Mouse (Mus musculus) liver, postnatal 0 days (tissue): Measurements from ENCODE around the gene Ess2.

Experiments
- CTCF ChIP-seq: sonication (generic); IDR thresholded peaks from 2 replicates; pipeline ENCODE4 v1.5.1; 2016; ENCODE audit warnings: antibody characterized with exemption, low read depth
- EP300 ChIP-seq: IDR thresholded peaks from 2 replicates; pipeline ENCODE4 v1.6.1; 2016; ENCODE audit warnings: antibody characterized with exemption, low read depth, mild to moderate bottlenecking

DNA sequence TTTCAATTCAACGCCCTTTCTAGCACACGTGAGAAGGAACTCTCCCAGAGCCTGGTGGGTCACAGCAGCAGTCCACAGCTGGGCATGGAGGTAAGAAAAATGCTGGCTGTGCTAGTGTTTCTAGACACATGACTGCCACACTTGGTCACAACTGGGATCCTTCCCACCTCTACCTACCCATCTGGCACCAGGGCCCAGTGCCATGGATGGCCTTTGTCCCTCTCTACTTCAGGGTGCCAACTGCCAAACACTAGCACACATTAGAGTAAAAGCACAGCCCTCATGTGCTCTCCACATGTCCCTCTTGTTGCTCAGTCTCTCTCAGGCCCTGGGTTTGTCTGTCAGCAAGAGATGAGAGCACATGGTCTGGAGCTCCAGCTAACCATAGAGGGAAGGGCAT is 18.5 kb upstream of the Ess2 start:
- TF ChIP-seq CTCF (no peak), EP300 (no peak)
